Mouse (Mus musculus) regulatory T cell (primary cell): ENCODE results near the gene Acsl3.

Source experiments
- in situ Hi-C: fragments of 300-600 bp; cut with MboI, MseI; formaldehyde crosslinking; loops from one replicate; pipeline ENCODE4 v1.15.1; 2025; ENCODE audit warnings: high pct_unique_total_duplicates

The Acsl3 gene

GRCm38 (mm10) chr1:78742198-78742597, 84.6 kb downstream of the Acsl3 start:
- in situ Hi-C loops = no loop called here

GRCm38 (mm10) chr1:78743318-78743717, 85.7 kb downstream of the Acsl3 start:
- in situ Hi-C loops = no loop called here

- in situ Hi-C loops = no loop called here
Observed at GRCm38 (mm10) chr1:78745230-78745777, 87.7 kb downstream of the Acsl3 start.
